8 mouse cellular contexts compared by ENCODE assay signal in the genomic region with DNA sequence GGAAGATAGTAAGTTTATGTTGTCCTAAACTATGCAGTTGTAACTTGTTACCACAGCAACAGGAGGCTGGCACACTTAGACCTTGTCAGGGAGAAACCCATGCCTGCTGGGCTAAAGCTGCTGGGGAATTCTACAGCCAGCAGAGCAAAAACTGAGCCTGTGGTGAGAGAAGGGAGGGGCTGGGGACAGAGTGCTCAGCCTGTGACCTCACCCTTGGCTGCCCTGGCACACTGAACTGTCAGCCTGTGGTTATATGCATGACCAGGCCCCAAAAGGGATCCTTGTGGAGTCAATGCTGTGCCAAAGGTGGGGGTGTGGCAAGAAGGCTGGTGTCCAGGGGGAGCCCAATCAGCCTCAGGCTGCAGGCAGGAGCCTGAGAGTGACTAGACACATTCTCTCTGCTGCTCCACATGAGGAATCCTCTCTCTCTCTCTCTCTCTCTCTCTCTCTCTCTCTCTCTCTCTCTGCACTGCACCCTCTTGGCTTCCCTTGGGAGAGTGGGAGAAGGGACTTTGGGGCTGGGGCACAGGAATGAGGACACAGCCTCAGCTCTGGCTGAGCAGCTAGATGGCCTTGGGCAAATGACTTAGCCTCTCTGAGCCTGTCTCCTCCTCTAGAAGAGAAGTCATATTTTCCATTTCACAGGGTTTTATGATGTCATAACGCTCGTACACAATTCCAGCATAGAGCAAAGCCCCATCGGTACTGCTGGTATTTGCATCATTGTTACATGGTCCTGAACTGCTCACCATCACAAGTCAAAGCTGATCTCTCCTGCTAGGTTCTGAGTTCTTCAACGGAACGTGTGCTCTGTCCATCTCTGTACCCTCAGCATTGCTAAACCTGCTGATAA. TPM values are rescaled to one million over a fixed set of nuclear protein-coding genes. Genes with fewer than 3 reads are reported as not detected.
DNase-seq lines count a peak whose midpoint lies in the region; ATAC-seq and TF ChIP-seq lines count a peak whose summit lies in the region.
"Had no signal": no experiment of that assay in that cellular context is flagged by ENCODE, and none has a peak within 500 bp of the region (broad histone marks: within the 10 kb centered on the region; RNA-seq: fewer than 3 reads in every experiment).

No protein-coding gene starts in this region.

- TF ChIP-seq CTCF in intestine, postnatal 0 days (IDR thresholded peaks at IDR 0.05; ENCODE audit: low read depth) = no peak

- 76% methylated on average over 5 of the region's 5 CpGs for WGBS in intestine, postnatal 0 days
- WGBS in intestine, embryonic 15.5 days = 76% methylated on average over 5 of the region's 5 CpGs

- no peaks in the 10 kb centered on the region for H3K9me3 ChIP-seq in intestine, postnatal 0 days (ENCODE audit: control insufficient read depth)
- no peaks in the 10 kb centered on the region for H3K9me3 ChIP-seq in intestine, embryonic 15.5 days

- H3K27me3 ChIP-seq in intestine, postnatal 0 days (replicated peaks; ENCODE audit: control insufficient read depth, insufficient read depth, low read length) = no peaks in the 10 kb centered on the region
- 0 out of 2 replicates have a peak, but pooled peaks cover 3% of the 10 kb centered on the region for H3K27me3 ChIP-seq in intestine, embryonic 15.5 days (replicated peaks)

- H3K4me1 ChIP-seq in intestine, postnatal 0 days (replicated peaks; ENCODE audit: control insufficient read depth, insufficient read depth, low read length) = peaks cover 3% of the 10 kb centered on the region; the same call in 1 of the 2 replicates
- 0 out of 2 replicates have a peak, but pooled peaks cover 7% of the 10 kb centered on the region for H3K4me1 ChIP-seq in intestine, embryonic 15.5 days (replicated peaks)

- H3K36me3 ChIP-seq in intestine, postnatal 0 days (ENCODE audit: control insufficient read depth, insufficient read depth) = no peaks in the 10 kb centered on the region; the same call in 1 of the 2 replicates
- H3K36me3 ChIP-seq in intestine, embryonic 15.5 days = no peaks in the 10 kb centered on the region

- no peak overlapping the region for H3K9ac ChIP-seq in intestine, postnatal 0 days (ENCODE audit: low read depth, low read length)
- H3K9ac ChIP-seq in intestine, embryonic 15.5 days = no peak overlapping the region

- H3K4me3 ChIP-seq in intestine, postnatal 0 days (ENCODE audit: low read depth, low read length) = no peak overlapping the region
- no peak overlapping the region for H3K4me3 ChIP-seq in intestine, embryonic 15.5 days (replicated peaks)

- ATAC-seq in intestine, postnatal 0 days = 0 out of 2 replicates have a peak, but pooled peaks have one; percentile 14
- ATAC-seq in intestine, embryonic 15.5 days = no peak
- ATAC-seq in granulocyte monocyte progenitor cell, adult 5-6 weeks (replicated peaks; ENCODE audit: poor library complexity, severe bottlenecking) = peak; percentile 20
- no peak for ATAC-seq in activated CD4-positive, CD25-positive, alpha-beta regulatory T cell, adult 4 months
- ATAC-seq: forebrain, embryonic 14.5 days had no signal

- H3K4me2 ChIP-seq in intestine, postnatal 0 days (replicated peaks; ENCODE audit: low read depth) = no peak overlapping the region
- H3K4me2 ChIP-seq in intestine, embryonic 15.5 days (replicated peaks) = no peak overlapping the region

- no peak overlapping the region for H3K27ac ChIP-seq in intestine, postnatal 0 days (ENCODE audit: low read depth, low read length)
- no peak overlapping the region for H3K27ac ChIP-seq in intestine, embryonic 15.5 days

- peak; percentile 6 for DNase-seq in thymus, postnatal 4 days
- DNase-seq in thymus, adult 18-20 months = no peak
- DNase-seq in spleen, adult 18-20 months = no peak

RNA-seq across cellular contexts. Expression of a gene that starts 16.7 kb away (rescaled TPM):
- 0.23 and 0.29 TPM in 2 replicates for polyA plus RNA-seq in intestine, postnatal 0 days (2015; fragmentation: Nextera tagmentation; extraction: Ambion mirVana)
- polyA plus RNA-seq in intestine, embryonic 15.5 days (2015; fragmentation: Nextera tagmentation; extraction: Ambion mirVana) = 0.40 and 0.50 TPM in 2 replicates
- not detected in 2 replicates for total RNA-seq in granulocyte monocyte progenitor cell, adult 5-6 weeks (2014; fragmentation: Nextera tagmentation)
- total RNA-seq in granulocyte monocyte progenitor cell, adult 5-6 weeks (2017) = not detected in 2 replicates
- polyA plus RNA-seq in activated CD4-positive, CD25-positive, alpha-beta regulatory T cell, adult 4 months (2017; shearing (Covaris generic)) = not detected

RNA-seq across cellular contexts. Expression of a gene that starts 20.1 kb away (rescaled TPM):
- polyA plus RNA-seq in intestine, postnatal 0 days (2015; fragmentation: Nextera tagmentation; extraction: Ambion mirVana) = 10.6 and 11.7 TPM in 2 replicates
- 44.7 and 44.8 TPM in 2 replicates for polyA plus RNA-seq in intestine, embryonic 15.5 days (2015; fragmentation: Nextera tagmentation; extraction: Ambion mirVana)
- total RNA-seq in granulocyte monocyte progenitor cell, adult 5-6 weeks (2014; fragmentation: Nextera tagmentation) = 109 and 124 TPM in 2 replicates
- total RNA-seq in granulocyte monocyte progenitor cell, adult 5-6 weeks (2017) = 110 and 120 TPM in 2 replicates
- 10 to 100 TPM; 13.0 to 16.5 TPM for polyA plus RNA-seq in activated CD4-positive, CD25-positive, alpha-beta regulatory T cell, adult 4 months (2017; shearing (Covaris generic))

RNA-seq across cellular contexts. Expression of a gene that starts 31.3 kb away (rescaled TPM):
- 9.8 and 12.2 TPM in 2 replicates for polyA plus RNA-seq in intestine, postnatal 0 days (2015; fragmentation: Nextera tagmentation; extraction: Ambion mirVana)
- polyA plus RNA-seq in intestine, embryonic 15.5 days (2015; fragmentation: Nextera tagmentation; extraction: Ambion mirVana) = 24.9 and 28.4 TPM in 2 replicates
- 47.7 and 84.2 TPM in 2 replicates for total RNA-seq in granulocyte monocyte progenitor cell, adult 5-6 weeks (2014; fragmentation: Nextera tagmentation)
- 58.5 and 59.9 TPM in 2 replicates for total RNA-seq in granulocyte monocyte progenitor cell, adult 5-6 weeks (2017)
- polyA plus RNA-seq in activated CD4-positive, CD25-positive, alpha-beta regulatory T cell, adult 4 months (2017; shearing (Covaris generic)) = 10 to 100 TPM; 44.7 to 54.4 TPM

Comparison
In these comparisons a context has a peak if more than half of its experiments do, and no peak if none do; other contexts are left out.
1. ATAC-seq: peak in intestine, postnatal 0 days (single experiment) and granulocyte monocyte progenitor cell, adult 5-6 weeks (single experiment); none in intestine, embryonic 15.5 days (single experiment) and activated CD4-positive, CD25-positive, alpha-beta regulatory T cell, adult 4 months (single experiment).